Mouse (Mus musculus) CH12.LX (cell line): ENCODE measurements around the gene Abcf2.

Experiments used
- CHD2 ChIP-seq: IDR thresholded peaks from 2 replicates; pipeline ENCODE4 v1.6.1; 2011; ENCODE audit warnings: low read length, improper control_type of control experiment
- CTCF ChIP-seq, 2 experiments: IDR thresholded peaks in 1 of 2; conservative IDR thresholded peaks in 1 of 2; 2 replicates each; pipeline ENCODE4 v1.5.1; 2011 to 2012; ENCODE audit warnings: low read depth in 2 of 2, low read length in 2 of 2, improper control_type of control experiment in 1 of 2, inconsistent platforms in 1 of 2, mild to moderate bottlenecking in 1 of 2, moderate library complexity in 1 of 2
- EP300 ChIP-seq: IDR thresholded peaks from 2 replicates; pipeline ENCODE4 v1.6.1; 2011; ENCODE audit warnings: low read length, improper control_type of control experiment
- GABPA ChIP-seq: IDR thresholded peaks from 2 replicates; pipeline ENCODE4 v1.6.1; 2012; ENCODE audit warnings: low read depth, low read length, improper control_type of control experiment, inconsistent platforms; ENCODE audit not compliant: insufficient replicate concordance
- MXI1 ChIP-seq: IDR thresholded peaks from 2 replicates; pipeline ENCODE4 v1.6.1; 2011; ENCODE audit warnings: mild to moderate bottlenecking, low read depth, low read length, improper control_type of control experiment
- PAX5 ChIP-seq: IDR thresholded peaks from 2 replicates; pipeline ENCODE4 v1.6.1; 2012; ENCODE audit warnings: low read length, inconsistent platforms, mixed read lengths
- POLR2A ChIP-seq: IDR thresholded peaks from 2 replicates; pipeline ENCODE4 v1.6.1; 2011; ENCODE audit warnings: low read depth, mild to moderate bottlenecking, improper control_type of control experiment, low read length
- POLR2AphosphoS2 ChIP-seq: IDR thresholded peaks from 2 replicates; pipeline ENCODE4 v1.6.1; 2011; ENCODE audit warnings: low read depth, low read length, improper control_type of control experiment
- USF1 ChIP-seq: IDR thresholded peaks from 2 replicates; pipeline ENCODE4 v1.6.1; 2014; ENCODE audit warnings: low read depth, mild to moderate bottlenecking, inconsistent platforms, low read length, improper control_type of control experiment
- ZMIZ1 ChIP-seq: IDR thresholded peaks from 2 replicates; pipeline ENCODE4 v1.6.1; 2012; ENCODE audit warnings: low read depth, mild to moderate bottlenecking, inconsistent platforms, low read length, improper control_type of control experiment

GRCm38 (mm10) chr5:24602751-24603343, 25.6 kb upstream of the Abcf2 start:
- TF ChIP-seq POLR2A (no peak), CHD2 (no peak), CTCF (conservative IDR thresholded peaks at IDR 0.05 in 1 of 2, IDR thresholded peaks at IDR 0.05 in 1 of 2; ENCODE audit: low read depth in 2 of 2, low read length in 2 of 2) (no peak), EP300 (no peak), USF1 (no peak), ZMIZ1 (no peak), PAX5 (no peak), GABPA (no peak), POLR2AphosphoS2 (no peak), MXI1 (no peak)
